Mouse (Mus musculus) regulatory T cell (primary cell): Measurements from ENCODE around the gene Gstt1.
"Not testable (repeated sequence)": the region's sequence is repeated elsewhere in the genome, so short reads cannot be mapped to it uniquely, and the experiment has no call there.

ENCODE experiments used
- in situ Hi-C: fragments of 300-600 bp; cut with MboI, MseI; formaldehyde crosslinking; loops from one replicate; pipeline ENCODE4 v1.15.1; 2025; ENCODE audit warnings: high pct_unique_total_duplicates

Gene Gstt1

GRCm38 (mm10) chr10:75798176-75798696 is at the start of gene Gstt1:
Gstt1 (minus strand) TSS chr10:75798584.
- in situ Hi-C loops, result no loop called here

DNA sequence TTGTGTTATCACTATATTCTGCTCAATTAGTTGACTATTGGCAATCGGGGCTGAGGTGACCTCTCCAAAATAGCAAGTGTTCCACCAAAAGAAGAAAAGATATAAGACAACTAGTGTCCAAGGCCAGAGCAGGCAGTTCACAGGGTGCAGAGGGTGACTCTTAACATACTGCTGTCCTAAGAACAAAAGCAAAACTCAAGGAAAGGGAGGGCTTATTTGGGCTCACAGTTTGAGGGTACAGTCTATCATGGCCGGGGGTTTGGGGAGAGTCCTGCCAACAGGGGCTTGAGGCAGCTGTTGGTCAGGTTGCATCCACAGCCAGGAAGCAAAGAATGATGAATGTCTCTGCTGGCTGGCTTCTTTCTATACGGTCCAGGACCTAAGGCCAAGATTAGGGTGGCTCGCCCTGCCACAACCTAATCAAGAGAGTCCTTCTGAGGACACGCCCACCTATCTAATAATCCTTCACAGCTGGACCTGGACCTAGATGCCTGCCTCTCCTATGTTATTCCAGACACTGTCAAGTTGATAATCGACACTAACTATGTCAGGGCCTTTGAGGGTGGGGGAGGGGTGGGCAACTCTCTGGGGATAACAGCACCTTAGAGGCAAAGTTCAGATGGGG is 47.0 kb upstream of the Gstt1 start:
- in situ Hi-C loops, result no loop called here

- in situ Hi-C loops, result no loop called here
These were observed 46.4 kb upstream of the Gstt1 start for GRCm38 (mm10) chr10:75844800-75845199.

DNA sequence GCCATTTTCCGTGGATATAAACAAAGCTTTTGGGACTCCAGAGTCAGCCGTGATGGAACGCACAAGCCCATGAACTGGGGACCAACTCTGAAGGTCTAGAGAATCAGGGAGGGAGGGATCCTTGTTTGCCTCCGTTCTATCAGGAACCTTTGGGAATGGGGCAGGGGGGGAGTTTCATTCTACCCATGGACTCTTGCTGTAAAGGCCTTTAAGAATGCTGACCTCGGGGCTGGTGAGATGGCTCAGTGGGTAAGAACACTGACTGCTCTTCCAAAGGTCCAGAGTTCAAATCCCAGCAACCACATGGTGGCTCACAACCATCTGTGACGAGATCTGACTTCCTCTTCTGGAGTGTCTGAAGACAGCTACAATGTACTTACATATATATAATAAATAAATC is 45.5 kb upstream of the Gstt1 start:
- in situ Hi-C loops, result not testable (repeated sequence)

GRCm38 (mm10) chr10:75839092-75839491 is 40.7 kb upstream of the Gstt1 start:
- in situ Hi-C loops, result no loop called here

DNA sequence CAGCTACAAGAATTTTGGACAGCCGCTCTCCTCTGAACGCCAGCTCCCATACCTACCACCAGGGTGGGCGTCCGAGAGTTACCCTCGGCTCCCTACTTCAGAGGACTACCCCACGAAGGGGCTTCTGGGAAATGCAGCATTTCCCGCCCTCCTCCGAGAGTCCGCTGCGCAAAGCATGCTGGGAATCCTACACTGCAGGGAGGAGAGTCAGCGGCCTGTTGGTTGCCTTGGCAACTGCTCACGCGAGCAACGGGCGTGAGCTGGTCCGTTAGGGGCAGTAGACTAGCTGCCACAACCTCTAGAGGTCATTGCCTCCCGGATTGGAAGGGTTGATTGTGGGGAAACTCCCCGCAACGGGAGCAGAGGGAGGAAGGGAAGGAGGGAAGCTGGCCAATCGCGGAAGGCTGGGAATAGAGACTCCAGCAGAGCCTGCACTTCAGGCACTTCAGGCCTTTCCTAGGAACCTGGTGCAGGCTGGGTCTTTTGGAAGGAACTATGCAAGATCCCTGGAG is 38.9 kb upstream of the Gstt1 start, which contains the start of gene Gstt2:
TSS of gene Gstt2 (minus strand) at position 177 of the 512 bp plus-strand sequence.
- in situ Hi-C loops, result no loop called here

GRCm38 (mm10) chr10:75835761-75836531 is 37.6 kb upstream of the Gstt1 start:
- in situ Hi-C loops, result no loop called here

DNA sequence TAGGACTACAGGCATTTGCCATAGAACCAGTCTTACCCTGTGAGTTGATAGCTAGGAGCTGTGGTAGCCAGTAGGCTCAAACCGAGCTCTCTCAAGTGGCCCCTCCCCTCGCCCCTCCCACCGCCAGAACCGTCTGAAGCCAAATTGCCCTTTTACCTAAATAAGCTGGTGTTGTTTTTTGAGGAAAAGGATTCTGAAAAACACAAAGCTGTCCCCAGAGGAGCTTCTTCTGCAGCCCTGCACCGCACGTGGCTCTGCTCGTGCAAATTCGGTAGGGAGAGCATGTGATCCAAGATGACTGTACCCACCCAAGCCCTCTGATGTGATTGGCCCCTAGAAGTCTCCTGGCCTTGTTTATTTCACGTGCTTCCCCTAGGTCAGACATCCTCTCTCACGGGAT is 36.9 kb upstream of the Gstt1 start:
- in situ Hi-C loops, result no loop called here

- in situ Hi-C loops, result no loop called here
These were observed 36.3 kb upstream of the Gstt1 start for GRCm38 (mm10) chr10:75834721-75835120.

DNA sequence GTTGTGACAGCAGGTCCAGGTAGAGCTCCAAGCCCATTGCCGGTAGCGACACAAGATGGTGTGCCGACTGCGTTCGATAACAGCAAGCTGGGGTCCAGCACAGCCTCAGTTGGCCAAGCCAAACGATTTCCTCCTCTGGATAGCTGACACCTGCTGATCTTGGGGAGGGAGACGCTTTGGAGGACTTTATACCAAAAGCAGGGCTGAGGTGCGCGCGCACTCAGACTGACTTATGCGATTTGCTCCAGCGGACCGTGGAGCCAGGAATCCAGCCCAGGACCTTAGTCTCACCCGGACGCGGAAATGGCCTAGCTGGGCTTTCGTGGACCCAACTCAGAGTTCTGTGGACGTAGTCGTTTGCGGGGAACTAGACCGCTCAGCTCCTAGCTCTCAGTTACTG is 35.9 kb upstream of the Gstt1 start:
- in situ Hi-C loops, result no loop called here

DNA sequence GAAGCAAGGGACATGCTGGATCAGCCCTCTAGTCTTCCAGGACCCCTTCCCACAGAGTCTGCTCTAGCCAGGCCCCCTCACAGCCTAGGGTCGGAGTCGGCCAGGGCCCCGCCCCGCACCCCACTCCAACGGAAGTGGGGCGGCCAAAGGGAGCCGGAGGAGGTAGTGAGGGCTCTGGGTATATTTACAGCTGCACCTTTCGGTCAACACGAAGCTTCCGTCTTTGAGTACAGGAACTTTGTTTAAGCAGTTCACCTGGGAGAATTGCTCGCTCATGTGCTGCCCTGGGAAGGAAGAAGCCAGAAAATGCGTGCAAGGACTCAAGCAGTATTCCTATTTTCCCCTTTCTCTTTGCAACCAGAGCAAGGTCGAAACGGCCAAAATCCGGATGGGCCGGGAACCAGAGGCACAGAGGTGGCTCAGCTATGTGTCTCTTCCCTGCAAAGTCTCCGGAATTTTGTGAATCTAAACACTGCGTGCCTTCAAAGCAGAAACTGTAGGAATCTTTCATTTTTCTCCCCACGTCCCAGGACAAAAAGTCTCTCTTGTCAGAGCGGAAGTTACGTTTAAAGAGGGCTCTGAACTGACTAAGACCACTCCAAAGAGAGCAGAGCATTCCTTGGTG is 35.2 kb upstream of the Gstt1 start:
- in situ Hi-C loops, result no loop called here

DNA sequence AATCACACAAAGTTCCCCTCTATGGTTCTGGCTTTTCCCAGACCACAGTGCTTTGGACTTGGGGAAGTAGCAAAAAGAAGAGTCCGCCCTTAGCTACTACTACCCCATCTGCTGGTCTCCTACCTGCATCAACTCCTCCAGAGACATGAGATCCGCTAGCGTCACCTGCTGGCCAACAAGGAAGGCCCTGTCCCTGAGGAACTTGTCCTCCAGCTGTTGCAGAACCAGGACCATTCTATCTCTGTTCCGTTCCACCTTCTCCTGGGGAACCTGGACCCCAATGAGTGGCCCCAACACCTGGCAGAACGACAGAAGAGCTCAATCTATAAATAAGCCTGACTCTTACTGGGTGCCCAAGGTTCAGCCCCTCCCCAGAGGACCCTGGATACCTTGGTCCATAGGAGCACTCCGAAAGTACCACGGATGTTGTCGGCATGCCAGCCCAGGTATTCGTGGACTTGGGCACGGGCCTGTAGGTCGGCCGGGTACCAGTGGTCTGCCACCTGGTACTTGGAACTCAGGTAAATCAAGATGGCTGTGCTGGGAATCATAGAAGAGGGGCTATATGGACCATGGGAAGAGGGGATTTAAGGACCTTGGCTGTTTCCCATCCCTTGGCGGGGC is 34.0 kb upstream of the Gstt1 start:
- in situ Hi-C loops, result no loop called here

DNA sequence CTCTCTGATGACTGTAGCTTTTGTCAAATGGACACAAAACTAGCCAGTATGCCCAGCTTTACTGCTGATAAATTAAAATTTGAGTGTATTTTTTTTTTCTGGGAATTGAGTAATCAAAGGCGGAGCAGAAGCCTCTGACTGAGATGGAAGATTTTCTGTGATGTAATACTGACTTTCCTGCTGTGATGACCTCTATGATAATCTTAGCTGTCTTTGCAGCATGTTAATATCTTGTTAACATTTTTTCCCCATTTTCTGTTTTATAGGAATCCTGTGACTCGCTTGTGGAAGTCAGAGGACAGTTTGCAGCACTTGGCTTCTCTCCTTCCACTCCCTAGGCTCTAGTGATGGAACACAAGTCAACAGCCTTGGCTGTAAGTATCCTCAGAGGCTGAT is 31.9 kb upstream of the Gstt1 start:
- in situ Hi-C loops, result no loop called here

DNA sequence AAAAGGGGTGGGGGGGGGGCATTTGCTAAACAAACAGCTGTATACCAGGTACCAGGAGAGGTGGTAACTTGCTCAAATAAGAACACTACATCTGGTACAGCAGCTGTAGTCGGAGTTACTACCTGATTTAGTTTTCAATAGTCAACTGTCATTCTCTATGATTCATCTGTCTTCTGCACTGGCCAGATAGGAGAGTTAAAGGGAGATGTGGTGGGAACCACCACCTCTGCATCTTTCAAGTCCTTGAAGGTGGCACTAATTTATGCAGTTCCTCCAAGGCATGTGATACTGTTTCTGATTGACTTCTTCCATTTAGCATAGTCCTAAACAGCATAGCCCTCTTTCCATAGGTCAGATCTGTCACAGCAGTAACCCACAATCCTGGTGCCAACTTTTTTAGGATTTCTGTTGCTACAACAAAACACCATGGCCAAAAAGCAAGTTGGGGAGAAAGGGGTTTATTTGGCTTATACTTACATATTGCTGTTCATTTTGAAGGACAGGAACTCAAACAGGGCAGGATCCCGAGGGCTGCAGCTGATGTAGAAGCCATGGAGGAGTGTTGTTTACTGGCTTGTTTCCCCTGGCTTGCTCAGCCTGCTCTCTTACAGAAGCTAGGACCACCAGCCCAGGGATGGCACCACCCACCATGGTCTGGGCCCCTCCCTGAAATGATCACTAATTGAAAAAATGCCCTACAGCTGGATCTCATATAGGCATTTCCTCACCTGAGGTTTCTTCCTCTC is 31.3 kb upstream of the Gstt1 start:
- in situ Hi-C loops, result loop anchor here (5.0 kb wide), 1 partner anchor 62 kb away; no protein-coding TSS in a partner anchor

- in situ Hi-C loops, result loop anchor here (5.0 kb wide), 1 partner anchor 61 kb away; no protein-coding TSS in a partner anchor
These were observed 30.1 kb upstream of the Gstt1 start for GRCm38 (mm10) chr10:75828500-75828931.

DNA sequence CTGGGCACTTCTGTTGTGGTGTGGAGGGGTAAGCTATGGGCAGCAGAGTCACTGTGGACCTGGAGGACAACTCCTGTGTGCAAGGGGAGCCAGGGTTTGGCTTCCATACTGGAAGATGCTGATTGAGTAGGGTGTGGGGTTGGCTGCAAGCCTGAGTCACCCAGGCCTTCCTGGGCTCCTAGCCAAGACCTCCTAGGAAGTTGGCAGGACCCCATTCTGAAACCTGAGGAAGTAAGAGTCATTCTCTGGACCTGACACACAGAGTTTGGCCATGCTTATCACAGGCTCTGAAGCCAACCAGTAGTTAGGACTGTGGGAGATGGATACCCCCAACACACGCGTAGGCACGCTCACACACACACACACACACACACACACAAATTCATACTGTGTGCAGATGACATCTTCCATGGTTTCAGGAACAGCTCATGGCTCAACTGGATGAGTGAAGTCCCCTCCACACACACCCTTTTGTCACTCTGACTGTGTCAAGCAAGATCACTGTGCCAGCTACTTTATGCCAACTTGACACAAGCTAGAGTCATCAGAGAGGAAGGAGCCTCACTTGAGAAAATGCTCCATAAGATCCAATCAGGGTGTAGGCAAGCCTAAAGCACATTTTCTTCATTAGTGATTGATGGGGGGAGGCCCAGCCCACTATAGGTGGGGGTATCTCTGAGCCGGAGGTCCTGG is 29.4 kb upstream of the Gstt1 start:
- in situ Hi-C loops, result loop anchor here (5.0 kb wide), 1 partner anchor 61 kb away; no protein-coding TSS in a partner anchor

GRCm38 (mm10) chr10:75824530-75824929 is 26.1 kb upstream of the Gstt1 start:
- in situ Hi-C loops, result no loop called here

DNA sequence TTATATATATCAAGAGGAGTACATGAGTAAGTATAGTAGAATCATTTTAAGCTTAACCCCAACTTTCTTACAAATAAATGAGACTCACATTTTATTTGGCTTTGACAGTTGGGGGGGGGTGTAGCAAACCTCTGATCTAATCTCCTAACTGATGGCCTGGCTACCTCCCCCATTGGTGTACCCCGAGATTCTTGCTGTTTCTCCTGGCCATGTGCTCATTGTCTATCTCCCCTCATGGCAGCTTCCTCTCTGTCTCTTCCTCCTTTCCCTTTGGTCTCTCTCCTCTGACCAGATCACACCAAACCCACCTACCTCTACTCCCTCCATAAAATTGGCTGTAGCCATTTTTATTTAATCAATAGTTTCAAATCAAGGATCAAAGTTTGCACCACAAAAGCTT is 25.4 kb upstream of the Gstt1 start:
- in situ Hi-C loops, result no loop called here

- in situ Hi-C loops, result no loop called here
These were observed 24.1 kb upstream of the Gstt1 start, which contains the start of gene Gstt4 for GRCm38 (mm10) chr10:75822443-75822842. Gstt4 (minus strand) TSS chr10:75822543.

GRCm38 (mm10) chr10:75819882-75820281 is 21.5 kb upstream of the Gstt1 start:
- in situ Hi-C loops, result no loop called here
